Mouse (Mus musculus) spleen, adult 2 months (tissue): ENCODE data around the gene Pkd1l1. TPM values are rescaled to one million over a fixed set of nuclear protein-coding genes. Genes with fewer than 3 reads are reported as not detected.

Source experiments
- DNase-seq, 2 experiments: peaks; one replicate each; pipeline versions ENCODE4 v3.0.0 to v3.0.0-alpha.2; 2012 to 2021; ENCODE audit warnings: low spot score in 2 of 2, low read depth in 1 of 2
- H3K27ac ChIP-seq: fragments of 200-500 bp; 2 replicates; pipeline ENCODE4 v1.5.1; 2012; ENCODE audit warnings: low read length, inconsistent platforms; ENCODE audit not compliant: insufficient read depth
- H3K27me3 ChIP-seq: fragments of 200-500 bp; 2 replicates; pipeline ENCODE4 v1.6.1; 2012; ENCODE audit warnings: mild to moderate bottlenecking, moderate library complexity, low read length, inconsistent platforms; ENCODE audit not compliant: control insufficient read depth, insufficient read depth
- H3K36me3 ChIP-seq: fragments of 200-500 bp; 2 replicates; pipeline ENCODE4 v1.6.1; 2012; ENCODE audit warnings: mild to moderate bottlenecking, low read length, inconsistent platforms; ENCODE audit not compliant: control insufficient read depth, insufficient read depth
- H3K4me1 ChIP-seq: fragments of 200-500 bp; 2 replicates; pipeline ENCODE4 v1.6.1; 2011; ENCODE audit warnings: inconsistent platforms; ENCODE audit not compliant: control insufficient read depth, insufficient read depth, insufficient read length
- H3K4me3 ChIP-seq: fragments of 200-500 bp; 2 replicates; pipeline ENCODE4 v1.5.1; 2011; ENCODE audit warnings: mild to moderate bottlenecking, inconsistent platforms; ENCODE audit not compliant: insufficient read depth, insufficient read length; ENCODE audit errors: extremely low read depth
- CTCF ChIP-seq: fragments of 200-500 bp; IDR thresholded peaks from 2 replicates; pipeline ENCODE4 v1.5.1; 2011; ENCODE audit warnings: mild to moderate bottlenecking, inconsistent platforms; ENCODE audit not compliant: insufficient read depth, insufficient read length, insufficient replicate concordance; ENCODE audit errors: extremely low read depth
- POLR2A ChIP-seq: fragments of 200-500 bp; IDR thresholded peaks from 2 replicates; pipeline ENCODE4 v1.6.1; 2011; ENCODE audit warnings: low read depth, low read length, inconsistent platforms
- WGBS: fragments of 180-500 bp; shearing (Covaris S2); methylation state at CpG from one replicate; pipeline ENCODE4 v1.1.7; 2018; 5-methylcytosine and 5-hydroxymethylcytosine counted together
- polyA plus RNA-seq: library from polyadenylated mRNA; depleted of rRNA; stranded (reverse); fragments of >200 nt; gene quantifications from 2 replicates; pipeline ENCODE4 v1.2.3, GENCODE M21; 2012

Pkd1l1 gene
- polyA plus RNA-seq, 1 experiment, result 0.46 TPM

DNA sequence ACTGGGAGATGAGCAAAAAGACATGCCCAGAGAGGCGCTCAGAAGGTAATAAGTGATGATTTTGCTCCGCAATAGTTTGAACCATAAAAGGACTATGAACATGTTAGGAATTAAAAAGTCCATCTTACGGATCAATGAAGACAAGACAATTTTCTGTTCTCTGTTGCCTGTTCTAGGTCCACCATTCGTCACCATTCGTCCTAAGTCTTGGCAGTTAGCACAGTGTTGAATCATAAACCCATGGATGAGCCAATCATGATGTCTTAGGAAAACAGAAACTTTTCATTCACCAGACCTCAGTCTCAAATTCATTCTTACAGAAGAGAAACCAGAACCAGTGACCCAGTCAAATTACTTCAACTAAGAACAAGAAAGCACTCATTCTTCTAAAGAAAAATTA lies 35.7 kb upstream of the Pkd1l1 start:
- Histone ChIP-seq H3K4me3 (no peak overlapping the region), H3K27me3 (no peaks in the 10 kb centered on the region), H3K4me1 (no peaks in the 10 kb centered on the region), H3K27ac (no peak overlapping the region), H3K36me3 (peaks cover 22% of the 10 kb centered on the region)
- TF ChIP-seq POLR2A (no peak), CTCF (no peak)
- no peak for DNase-seq
- over 99% methylated on average over 5 of the region's 5 CpGs for WGBS

DNA sequence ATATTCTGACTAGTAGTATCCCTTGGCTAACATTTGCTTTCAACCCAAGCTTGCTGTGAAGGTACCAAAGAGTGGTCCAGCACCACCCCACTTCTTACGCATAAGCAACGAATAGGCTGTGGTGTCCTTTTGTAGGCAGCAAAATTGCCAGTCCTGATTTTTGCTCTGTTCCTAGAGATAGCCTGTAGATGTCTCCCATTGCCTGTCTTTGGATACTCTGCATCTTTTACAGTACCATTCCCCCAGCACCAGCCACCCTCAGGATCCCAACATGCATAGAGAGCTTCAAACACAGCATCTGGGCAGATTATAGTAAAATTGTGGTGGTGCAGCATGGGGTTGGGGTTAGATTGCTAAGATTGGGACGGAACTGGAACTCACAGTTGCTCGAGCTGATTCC lies 15.0 kb upstream of the Pkd1l1 start:
- 89% methylated on average over 4 of the region's 4 CpGs for WGBS
- no peak for DNase-seq
- Histone ChIP-seq H3K4me1 (no peaks in the 10 kb centered on the region), H3K27me3 (no peaks in the 10 kb centered on the region), H3K36me3 (peaks cover 2% of the 10 kb centered on the region), H3K27ac (no peak overlapping the region), H3K4me3 (no peak overlapping the region)
- no peak for TF ChIP-seq POLR2A

DNA sequence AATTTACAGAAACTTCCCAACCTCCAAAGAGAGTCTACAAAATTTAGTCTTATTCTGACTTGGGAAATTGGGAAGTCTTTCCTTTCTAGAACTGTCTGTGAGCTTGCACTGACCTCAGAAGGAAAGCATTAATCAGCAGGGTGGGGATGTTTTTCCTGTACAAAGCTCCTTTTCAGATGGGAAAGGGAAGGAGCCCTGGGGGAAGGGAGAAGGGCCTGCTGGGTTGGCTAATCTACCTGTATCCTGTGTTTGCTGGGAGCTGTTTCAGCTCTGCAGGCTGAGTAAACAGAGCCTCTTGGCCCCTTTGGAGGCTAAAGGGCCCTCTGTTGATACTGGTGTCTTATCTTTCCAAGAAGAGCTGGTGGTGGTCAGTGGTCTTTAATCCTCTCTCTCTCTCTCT lies 13.0 kb upstream of the Pkd1l1 start:
- Histone ChIP-seq H3K36me3 (no peaks in the 10 kb centered on the region), H3K27me3 (no peaks in the 10 kb centered on the region), H3K4me3 (no peak overlapping the region), H3K4me1 (no peaks in the 10 kb centered on the region), H3K27ac (no peak overlapping the region)
- no peak for DNase-seq
- no peak for TF ChIP-seq CTCF
- TF ChIP-seq POLR2A, result no peak

DNA sequence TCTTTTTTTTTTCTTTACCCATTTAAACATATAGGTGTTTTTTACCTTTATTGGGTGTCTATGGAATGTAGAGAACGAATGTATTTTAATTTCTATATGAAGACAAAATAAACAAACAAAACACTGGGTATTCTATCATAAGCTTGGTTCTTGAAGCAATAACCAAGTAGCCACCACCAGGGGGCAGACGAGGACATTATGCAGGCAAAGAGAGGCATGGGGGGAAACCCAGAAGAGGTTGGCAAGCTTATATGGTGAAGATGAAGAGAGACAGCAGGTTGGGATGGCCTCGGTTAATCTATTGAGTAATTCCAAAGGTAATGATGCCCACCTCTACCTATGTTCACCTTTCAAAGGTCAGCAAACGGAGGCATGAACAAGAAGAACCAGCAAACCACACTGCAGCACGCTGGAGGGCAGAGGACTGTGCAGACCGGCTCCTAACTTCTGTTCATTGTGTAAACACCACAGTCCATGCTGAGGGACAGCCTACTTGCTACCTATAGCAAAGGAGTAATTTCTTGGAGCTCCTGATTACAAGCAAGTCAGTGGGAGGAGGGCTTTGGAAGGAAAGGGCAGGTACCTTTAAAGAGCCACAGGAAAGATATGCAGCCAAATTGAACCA lies 10.3 kb upstream of the Pkd1l1 start:
- Histone ChIP-seq H3K27me3 (no peaks in the 10 kb centered on the region), H3K27ac (no peak overlapping the region), H3K4me3 (no peak overlapping the region), H3K36me3 (no peaks in the 10 kb centered on the region), H3K4me1 (no peaks in the 10 kb centered on the region)
- DNase-seq, result peak; percentile 19 to 42
- TF ChIP-seq CTCF (peak; percentile 55; the same call in 1 of the 2 replicates), POLR2A (no peak)
- 41% methylated on average over 6 of the region's 6 CpGs for WGBS

DNA sequence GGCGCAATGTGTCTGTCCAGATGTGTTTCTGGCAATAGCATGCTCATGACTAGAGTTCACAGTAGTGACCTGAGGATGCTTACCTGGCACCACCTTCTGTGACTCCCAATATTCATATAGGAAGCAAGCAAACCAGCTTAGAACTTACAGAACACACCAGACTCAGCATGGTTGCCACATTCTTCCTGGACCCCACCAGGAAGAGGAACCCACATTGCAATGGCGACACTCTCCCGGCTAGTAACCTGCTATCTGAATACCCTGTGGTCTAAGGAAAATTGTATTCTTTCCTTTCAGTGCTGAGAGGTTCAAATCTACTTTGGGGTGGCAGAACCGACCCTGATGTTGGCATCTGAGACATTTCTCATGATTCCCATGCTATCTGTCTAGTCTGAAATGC lies 5.1 kb upstream of the Pkd1l1 start:
- no peak for DNase-seq
- Histone ChIP-seq H3K36me3 (no peaks in the 10 kb centered on the region), H3K27ac (no peak overlapping the region), H3K27me3 (no peaks in the 10 kb centered on the region), H3K4me3 (no peak overlapping the region), H3K4me1 (no peaks in the 10 kb centered on the region)
- WGBS, result 65% methylated on average over 4 of the region's 4 CpGs
- no peak for TF ChIP-seq CTCF
- TF ChIP-seq POLR2A, result no peak

DNA sequence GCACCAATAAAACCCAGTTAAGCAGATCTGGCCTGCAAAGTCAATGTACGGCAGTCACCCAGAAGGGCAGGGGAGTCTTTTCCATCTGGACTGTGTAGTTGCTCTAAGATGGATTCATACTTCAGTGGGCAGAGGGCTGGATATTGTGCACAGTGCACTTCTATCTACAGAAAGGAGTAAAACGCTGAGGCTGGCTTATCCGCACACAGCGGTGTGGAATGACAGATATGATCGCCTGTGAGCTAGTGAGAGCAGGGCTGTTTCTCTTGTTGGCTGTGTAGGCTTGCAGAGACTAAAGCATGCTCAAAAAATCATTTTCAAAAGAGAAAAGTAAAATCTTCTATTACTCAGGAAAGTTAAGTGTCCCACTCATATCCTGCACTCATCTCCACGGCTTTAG lies 973 bp downstream of the Pkd1l1 start:
- Histone ChIP-seq H3K4me3 (no peak overlapping the region), H3K27me3 (no peaks in the 10 kb centered on the region), H3K27ac (no peak overlapping the region), H3K36me3 (no peaks in the 10 kb centered on the region), H3K4me1 (no peaks in the 10 kb centered on the region)
- TF ChIP-seq POLR2A, result no peak
- no peak for TF ChIP-seq CTCF
- no peak for DNase-seq
- WGBS, result 89% methylated on average over 6 of the region's 6 CpGs

DNA sequence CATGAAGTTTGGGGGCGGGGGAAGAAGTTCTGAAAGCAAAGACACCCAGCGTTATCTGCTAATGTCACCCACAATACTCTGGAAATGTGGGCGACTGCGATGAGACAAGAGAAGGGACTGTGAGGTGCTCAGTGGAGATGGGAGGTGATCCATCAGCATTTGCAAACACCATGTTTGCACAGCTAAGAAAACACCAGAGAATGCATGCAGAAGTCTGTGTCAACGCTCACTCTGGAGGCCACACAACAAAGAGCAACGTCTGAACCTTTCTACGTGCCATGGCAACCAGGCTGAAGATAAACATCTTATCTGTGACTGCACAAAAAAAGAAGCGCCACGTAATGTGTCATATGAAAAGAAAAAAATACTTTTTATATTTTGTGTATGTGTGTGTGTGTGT lies 2.6 kb downstream of the Pkd1l1 start:
- H3K36me3 ChIP-seq, result no peaks in the 10 kb centered on the region
- no peak for TF ChIP-seq CTCF
- TF ChIP-seq POLR2A, result no peak
- WGBS, result 76% methylated on average over 9 of the region's 9 CpGs
- H3K27me3 ChIP-seq, result no peaks in the 10 kb centered on the region
- no peak overlapping the region for H3K4me3 ChIP-seq
- H3K27ac ChIP-seq, result no peak overlapping the region
- H3K4me1 ChIP-seq, result no peaks in the 10 kb centered on the region
- DNase-seq, result no peak
